Mouse (Mus musculus): Measurements from ENCODE around the gene Gm10697.
"Not testable (repeated sequence)": the region's sequence is repeated elsewhere in the genome, so short reads cannot be mapped to it uniquely, and the experiment has no call there.

Gm10697 gene

DNA sequence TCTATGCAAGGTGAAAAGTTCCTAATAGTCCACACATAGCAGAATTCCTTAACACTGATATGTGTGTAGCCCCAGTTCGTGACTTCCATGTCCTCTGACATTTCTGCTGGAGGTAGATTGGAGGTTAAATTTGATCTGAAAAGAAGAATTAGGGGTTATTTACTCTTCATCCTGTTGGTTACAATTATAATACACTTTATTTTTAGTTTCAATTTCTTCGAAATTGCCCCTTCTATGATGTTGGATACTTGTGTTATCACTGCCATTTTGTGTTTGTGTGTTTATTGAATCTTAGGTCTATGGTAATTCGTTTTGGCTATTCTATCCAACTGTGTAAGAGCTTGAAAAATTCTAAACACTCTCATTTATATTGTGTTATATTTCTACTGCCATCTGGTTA lies at the start of gene Gm10697:
Gene Gm10697, minus strand, starts transcription at position 101 of the 400 bp plus-strand sequence.
- not testable (repeated sequence) for DNase-seq (ENCODE audit: low read depth)

DNA sequence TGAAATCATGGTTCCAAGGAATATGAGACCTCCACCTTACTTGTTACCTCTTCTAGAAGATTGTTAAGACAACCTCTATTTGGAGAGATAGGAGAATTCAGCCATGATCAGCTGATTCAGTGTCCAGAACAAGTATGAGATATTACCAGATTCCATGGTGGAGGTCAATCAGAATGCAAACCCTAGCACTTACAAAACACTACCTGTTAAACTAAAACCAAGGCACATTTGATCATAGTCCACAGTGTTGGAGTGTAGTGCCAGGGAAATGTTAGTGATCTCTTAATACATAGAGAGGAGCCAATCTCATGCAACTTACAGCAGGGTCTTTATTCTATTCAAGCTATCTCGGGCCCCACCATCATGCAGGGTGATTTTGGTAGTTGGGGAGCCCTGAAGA lies 42.6 kb upstream of the Gm10697 start:
- DNase-seq (ENCODE audit: low read depth), result not testable (repeated sequence)

DNA sequence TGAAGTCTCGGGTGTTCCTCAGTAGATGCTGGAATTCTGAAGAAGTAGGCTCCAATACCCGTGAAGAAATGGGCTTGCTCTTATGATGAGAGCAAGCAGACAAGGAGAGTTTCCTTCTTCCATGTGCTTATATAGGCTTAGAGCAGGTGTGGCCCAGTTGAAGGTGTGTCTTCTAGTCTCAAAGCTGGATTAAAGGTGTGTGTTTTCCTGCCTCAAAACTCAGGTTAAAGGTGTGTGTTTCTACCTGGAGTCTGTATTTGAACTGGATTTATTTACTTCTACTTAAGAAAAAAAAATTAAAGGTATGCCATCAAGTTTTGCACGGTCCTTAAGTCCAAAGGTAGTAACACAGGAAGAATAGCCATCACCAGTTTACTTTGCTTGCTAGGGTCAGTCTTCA lies 17.7 kb downstream of the Gm10697 start, which contains the start of gene Gm9125:
Gene Gm9125, minus strand, starts transcription at position 101 of the 400 bp plus-strand sequence.
- DNase-seq (ENCODE audit: low read depth), result not testable (repeated sequence)

GRCm38 (mm10) chr3:94049566-94050121 lies 22.8 kb downstream of the Gm10697 start:
- not testable (repeated sequence) for DNase-seq (ENCODE audit: low read depth)

- DNase-seq (ENCODE audit: low read depth), result not testable (repeated sequence)
These were observed 34.2 kb downstream of the Gm10697 start for GRCm38 (mm10) chr3:94038241-94038640.

DNA sequence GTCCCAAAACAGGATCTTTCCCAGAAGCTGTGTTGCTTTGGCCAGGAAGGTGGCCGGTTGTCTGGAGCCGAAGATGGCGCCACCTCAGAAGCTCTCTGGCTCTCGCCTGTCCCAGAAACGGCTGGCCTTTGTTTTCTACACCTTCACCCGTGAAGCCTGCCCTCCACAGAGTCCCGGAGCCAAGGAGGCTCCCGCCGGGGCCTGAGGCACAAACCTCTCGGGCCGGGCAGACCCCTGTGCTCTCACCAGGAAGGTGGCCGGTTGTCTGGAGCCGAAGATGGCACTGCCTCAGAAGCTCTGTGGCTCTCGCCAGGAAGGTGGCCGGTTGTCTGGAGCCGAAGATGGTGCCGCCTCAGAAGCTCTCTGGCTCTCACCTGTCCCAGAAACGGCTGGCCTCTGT lies 38.0 kb downstream of the Gm10697 start:
- not testable (repeated sequence) for DNase-seq (ENCODE audit: low read depth)

Data from c-Kit-positive CD71-positive TER-119-negative erythroid progenitor cells, embryonic 14.5 days (primary cell).